Mouse (Mus musculus) heart, adult 18-20 months (tissue): ENCODE results near the gene Furin. TPM values are rescaled to one million over a fixed set of nuclear protein-coding genes. Genes with fewer than 3 reads are reported as not detected.

ENCODE experiments used
- DNase-seq, 2 experiments: peaks; one replicate each; pipeline ENCODE4 v3.0.0; 2021 to 2022; ENCODE audit warnings: mixed read lengths in 1 of 2
- total RNA-seq, 2 experiments: library from RNA; stranded (reverse); gene quantifications; 2 replicates each; pipeline ENCODE4 v1.2.3; 2021

Gene Furin
- total RNA-seq, 2 experiments from 2014 or later = 103 to 114 TPM

- DNase-seq = no peak
Measured at GRCm38 (mm10) chr7:80427730-80428129, 22.5 kb upstream of the Furin start.

GRCm38 (mm10) chr7:80426363-80426762, 21.1 kb upstream of the Furin start:
- peak; percentile 31 to 78 for DNase-seq

GRCm38 (mm10) chr7:80424722-80425121, 19.5 kb upstream of the Furin start:
- no peak for DNase-seq

- DNase-seq = peak; percentile 65 to 76
Measured at GRCm38 (mm10) chr7:80422759-80423480, 17.7 kb upstream of the Furin start.

GRCm38 (mm10) chr7:80421576-80421975, 16.3 kb upstream of the Furin start:
- DNase-seq = no peak

- no peak for DNase-seq
Measured at GRCm38 (mm10) chr7:80420586-80420985, 15.3 kb upstream of the Furin start.

GRCm38 (mm10) chr7:80419278-80419677, 14.0 kb upstream of the Furin start:
- no peak for DNase-seq

GRCm38 (mm10) chr7:80418036-80418435, 12.8 kb upstream of the Furin start:
- no peak for DNase-seq

GRCm38 (mm10) chr7:80417601-80418000, 12.4 kb upstream of the Furin start:
- DNase-seq = no peak

- no peak for DNase-seq
Measured at GRCm38 (mm10) chr7:80416969-80417368, 11.7 kb upstream of the Furin start.

- DNase-seq = no peak
Measured at GRCm38 (mm10) chr7:80414303-80414855, 9.1 kb upstream of the Furin start.

- DNase-seq = peak in 1 of 2 experiments; percentile 49
Measured at GRCm38 (mm10) chr7:80413512-80414302, 8.5 kb upstream of the Furin start.

GRCm38 (mm10) chr7:80412781-80413180, 7.5 kb upstream of the Furin start:
- no peak for DNase-seq

- DNase-seq = no peak
Measured at GRCm38 (mm10) chr7:80412279-80412678, 7.0 kb upstream of the Furin start.

- DNase-seq = no peak
Measured at GRCm38 (mm10) chr7:80410380-80410779, 5.1 kb upstream of the Furin start.

GRCm38 (mm10) chr7:80407712-80408111, 2.5 kb upstream of the Furin start:
- DNase-seq = no peak

- no peak for DNase-seq
Measured at GRCm38 (mm10) chr7:80406186-80406585, 950 bp upstream of the Furin start.

- DNase-seq = peak; percentile 57 to 65
Measured at GRCm38 (mm10) chr7:80404101-80404894, 938 bp downstream of the Furin start.

GRCm38 (mm10) chr7:80403551-80403950, 1.7 kb downstream of the Furin start:
- DNase-seq = peak; percentile 85 to 90

GRCm38 (mm10) chr7:80402651-80403321, 2.5 kb downstream of the Furin start:
- DNase-seq = peak; percentile 73 to 81

- peak; percentile 64 for DNase-seq
Measured at GRCm38 (mm10) chr7:80401860-80402641, 3.2 kb downstream of the Furin start.
